Mouse (Mus musculus): ENCODE measurements around the gene Runx1.

- no peak for TF ChIP-seq CTCF (IDR thresholded peaks at IDR 0.05; ENCODE audit: control insufficient read depth, insufficient read depth, low read length)
- TF ChIP-seq POLR2A (IDR thresholded peaks at IDR 0.05; ENCODE audit: borderline replicate concordance, control insufficient read depth, low read depth, low read length), result no peak
Observed at GRCm38 (mm10) chr16:92794197-92794596, 31.8 kb downstream of the Runx1 start.
